In the genomic region with DNA sequence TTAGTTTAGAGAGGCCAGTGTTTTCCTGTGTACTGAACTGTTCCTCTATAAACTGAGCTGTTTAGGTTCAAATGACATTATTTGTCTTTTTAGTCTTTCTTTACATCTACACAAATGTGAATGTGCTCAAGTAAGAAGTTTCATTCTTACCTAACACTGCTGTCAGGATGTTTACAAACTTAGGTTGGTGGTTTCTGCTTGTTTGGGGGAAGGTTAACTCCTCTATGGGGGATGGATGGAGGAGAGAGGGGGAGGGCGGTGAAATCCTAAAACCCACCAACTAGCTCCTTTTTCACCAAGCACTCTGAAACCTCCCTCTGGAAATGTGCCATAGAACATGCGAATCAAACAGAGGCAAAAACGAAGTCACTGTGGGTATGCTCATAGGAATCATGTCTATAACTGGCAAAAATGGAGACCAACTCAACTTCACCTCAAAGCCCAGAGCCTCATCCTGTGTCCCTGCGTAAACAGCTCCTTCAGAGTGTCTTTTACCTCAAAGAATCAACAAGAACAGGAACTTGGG, we compare ENCODE assay signal across 10 mouse cellular contexts. TPM values are rescaled to one million over a fixed set of nuclear protein-coding genes. Genes with fewer than 3 reads are reported as not detected.
A peak's percentile ranks its signal among the peaks of the same experiment; 100 is the strongest.
DNase-seq lines count a peak whose midpoint lies in the region; ATAC-seq and TF ChIP-seq lines count a peak whose summit lies in the region.
"Had no signal": no experiment of that assay in that cellular context is flagged by ENCODE, and none has a peak within 500 bp of the region (broad histone marks: within the 10 kb centered on the region; RNA-seq: fewer than 3 reads in every experiment).

No protein-coding gene starts in this region.

- H3K4me2 ChIP-seq in forebrain, embryonic 14.5 days (ENCODE audit: low read length) = no peak overlapping the region
- 0 out of 2 replicates have a peak overlapping the region, but pooled peaks have one; percentile 0 for H3K4me2 ChIP-seq in hindbrain, postnatal 0 days (ENCODE audit: low read depth, low read length)
- no peak overlapping the region for H3K4me2 ChIP-seq in hindbrain, embryonic 11.5 days (replicated peaks; ENCODE audit: low read depth, low read length)
- H3K4me2 ChIP-seq: midbrain, embryonic 13.5 days had no signal

- no peak for DNase-seq in forebrain, embryonic 14.5 days (ENCODE audit: low spot score)
- DNase-seq in forebrain, embryonic 10.5 days (ENCODE audit: extremely low spot score, low spot score) = no peak
- DNase-seq in hindbrain, postnatal 0 days (ENCODE audit: low spot score) = no peak
- no peak for DNase-seq in hindbrain, embryonic 11.5 days (ENCODE audit: low spot score)
- DNase-seq in A20 (ENCODE audit: low read depth, low spot score) = peak; percentile 54
- peak; percentile 55 for DNase-seq in induced T-regulatory cell, adult 2 months (ENCODE audit: low read depth)
- no peak for DNase-seq in frontal cortex, postnatal 25 days (ENCODE audit: low spot score in 2 of 2)
- DNase-seq in thymus, adult 18-20 months = no peak
- DNase-seq: cerebellum, adult 11-12 months had no signal

- H3K9ac ChIP-seq in forebrain, embryonic 14.5 days (ENCODE audit: low read length) = 0 out of 2 replicates have a peak overlapping the region, but pooled peaks have one; percentile 8
- H3K9ac ChIP-seq in hindbrain, postnatal 0 days (replicated peaks; ENCODE audit: low read length) = no peak overlapping the region
- no peak overlapping the region for H3K9ac ChIP-seq in hindbrain, embryonic 11.5 days (ENCODE audit: low read depth, low read length)
- H3K9ac ChIP-seq: midbrain, embryonic 13.5 days had no signal

- no peak for TF ChIP-seq CTCF in hindbrain, postnatal 0 days (IDR thresholded peaks at IDR 0.05; ENCODE audit: low read depth)

- no peak for ATAC-seq in forebrain, embryonic 14.5 days
- no peak for ATAC-seq in hindbrain, postnatal 0 days
- no peak for ATAC-seq in hindbrain, embryonic 11.5 days (ENCODE audit: low FRiP score)
- ATAC-seq: midbrain, embryonic 13.5 days had no signal

- no peak overlapping the region for H3K27ac ChIP-seq in forebrain, embryonic 14.5 days (ENCODE audit: low read depth, low read length)
- no peak overlapping the region for H3K27ac ChIP-seq in forebrain, embryonic 10.5 days
- 0 out of 2 replicates have a peak overlapping the region, but pooled peaks have one; percentile 60 for H3K27ac ChIP-seq in hindbrain, postnatal 0 days
- no peak overlapping the region for H3K27ac ChIP-seq in hindbrain, embryonic 11.5 days (ENCODE audit: low read depth, low read length)

- H3K4me1 ChIP-seq in forebrain, embryonic 14.5 days (ENCODE audit: control insufficient read depth, insufficient read depth, low read length) = peaks cover 5% of the 10 kb centered on the region; the same call in 1 of the 2 replicates
- peaks cover 11% of the 10 kb centered on the region for H3K4me1 ChIP-seq in forebrain, embryonic 10.5 days
- H3K4me1 ChIP-seq in hindbrain, postnatal 0 days (ENCODE audit: insufficient read depth, low read length) = peaks cover 9% of the 10 kb centered on the region
- H3K4me1 ChIP-seq in hindbrain, embryonic 11.5 days (replicated peaks; ENCODE audit: control insufficient read depth, insufficient read depth, low read length) = no peaks in the 10 kb centered on the region

- WGBS in forebrain, embryonic 14.5 days = 66% methylated on average over 4 of the region's 4 CpGs
- WGBS in forebrain, embryonic 10.5 days = 82% methylated on average over 4 of the region's 4 CpGs
- WGBS in hindbrain, postnatal 0 days = 61% methylated on average over 4 of the region's 4 CpGs
- 80% methylated on average over 4 of the region's 4 CpGs for WGBS in hindbrain, embryonic 11.5 days

- no peak overlapping the region for H3K4me3 ChIP-seq in forebrain, embryonic 14.5 days (ENCODE audit: low read depth, low read length)
- H3K4me3 ChIP-seq in forebrain, embryonic 10.5 days = no peak overlapping the region
- no peak overlapping the region for H3K4me3 ChIP-seq in hindbrain, postnatal 0 days (ENCODE audit: low read length)
- H3K4me3 ChIP-seq in hindbrain, embryonic 11.5 days (ENCODE audit: low read depth, low read length) = no peak overlapping the region
- H3K4me3 ChIP-seq: midbrain, embryonic 13.5 days had no signal

- H3K36me3 ChIP-seq in forebrain, embryonic 14.5 days (ENCODE audit: control insufficient read depth, insufficient read depth, low read length) = no peaks in the 10 kb centered on the region
- peaks cover 29% of the 10 kb centered on the region for H3K36me3 ChIP-seq in forebrain, embryonic 10.5 days (replicated peaks)
- no peaks in the 10 kb centered on the region for H3K36me3 ChIP-seq in hindbrain, postnatal 0 days (ENCODE audit: insufficient read depth, low read length)
- no peaks in the 10 kb centered on the region for H3K36me3 ChIP-seq in hindbrain, embryonic 11.5 days (ENCODE audit: control insufficient read depth, insufficient read depth, low read length)

- no peaks in the 10 kb centered on the region for H3K27me3 ChIP-seq in forebrain, embryonic 14.5 days (replicated peaks; ENCODE audit: control insufficient read depth, insufficient read depth, low read length)
- no peaks in the 10 kb centered on the region for H3K27me3 ChIP-seq in forebrain, embryonic 10.5 days (ENCODE audit: poor library complexity, severe bottlenecking)
- no peaks in the 10 kb centered on the region for H3K27me3 ChIP-seq in hindbrain, postnatal 0 days (ENCODE audit: insufficient read depth, low read length)
- H3K27me3 ChIP-seq in hindbrain, embryonic 11.5 days (ENCODE audit: control insufficient read depth, insufficient read depth, low read length) = no peaks in the 10 kb centered on the region
- H3K27me3 ChIP-seq: midbrain, embryonic 13.5 days had no signal

- no peaks in the 10 kb centered on the region for H3K9me3 ChIP-seq in forebrain, embryonic 14.5 days (replicated peaks; ENCODE audit: control insufficient read depth, low read length)
- peaks cover 5% of the 10 kb centered on the region; the same call in 1 of the 2 replicates for H3K9me3 ChIP-seq in forebrain, embryonic 10.5 days
- no peaks in the 10 kb centered on the region for H3K9me3 ChIP-seq in hindbrain, postnatal 0 days (ENCODE audit: low read length)
- no peaks in the 10 kb centered on the region for H3K9me3 ChIP-seq in hindbrain, embryonic 11.5 days (ENCODE audit: control insufficient read depth, low read length)
- H3K9me3 ChIP-seq: midbrain, embryonic 13.5 days had no signal

RNA-seq across cellular contexts. Expression of a gene that starts 12.7 kb away (rescaled TPM):
- polyA plus RNA-seq in forebrain, embryonic 14.5 days (2014; fragmentation: Nextera tagmentation; extraction: Ambion mirVana) = 545 and 577 TPM in 2 replicates
- 510 and 526 TPM in 2 replicates for polyA plus RNA-seq in forebrain, embryonic 10.5 days (2016; fragmentation: Nextera tagmentation; extraction: Ambion mirVana)
- total RNA-seq in hindbrain, postnatal 0 days (2014; rRNA removed) = 524 and 552 TPM in 2 replicates
- 725 and 737 TPM in 2 replicates for polyA plus RNA-seq in hindbrain, postnatal 0 days (2015; fragmentation: Nextera tagmentation; extraction: Ambion mirVana)
- 529 and 555 TPM in 2 replicates for polyA plus RNA-seq in hindbrain, embryonic 11.5 days (2014; fragmentation: Nextera tagmentation; extraction: Ambion mirVana)

Comparison
In these comparisons a context has a peak if more than half of its experiments do, and no peak if none do; other contexts are left out.
1. DNase-seq: peak in A20 (single experiment) and induced T-regulatory cell, adult 2 months (single experiment); none in forebrain, embryonic 14.5 days (single experiment), forebrain, embryonic 10.5 days (single experiment), hindbrain, postnatal 0 days (single experiment), hindbrain, embryonic 11.5 days (single experiment), frontal cortex, postnatal 25 days (0 of 2) and thymus, adult 18-20 months (0 of 2).